Mouse (Mus musculus): Measurements from ENCODE around the gene Stip1.
A peak's percentile ranks its signal among the peaks of the same experiment; 100 is the strongest.

Gene Stip1

GRCm38 (mm10) chr19:6985300-6985699 is 54.5 kb downstream of the Stip1 start:
- ATAC-seq (ENCODE audit: low TSS enrichment): no peak

- ATAC-seq (ENCODE audit: low TSS enrichment): no peak
These were observed 56.1 kb downstream of the Stip1 start for GRCm38 (mm10) chr19:6983621-6984020.

GRCm38 (mm10) chr19:6981465-6981864 is 58.3 kb downstream of the Stip1 start:
- ATAC-seq (ENCODE audit: low TSS enrichment): no peak

- ATAC-seq (ENCODE audit: low TSS enrichment): peak; percentile 63
These were observed 59.2 kb downstream of the Stip1 start, which contains the start of gene Fkbp2 for GRCm38 (mm10) chr19:6980381-6981093. Gene Fkbp2, minus strand, starts transcription at chr19:6980501.

GRCm38 (mm10) chr19:6979486-6980380 is 60.0 kb downstream of the Stip1 start:
- peak; percentile 79 for ATAC-seq (ENCODE audit: low TSS enrichment)

- no peak for ATAC-seq (ENCODE audit: low TSS enrichment)
These were observed 60.7 kb downstream of the Stip1 start for GRCm38 (mm10) chr19:6979001-6979479.

GRCm38 (mm10) chr19:6978639-6978974 is 61.2 kb downstream of the Stip1 start:
- ATAC-seq (ENCODE audit: low TSS enrichment): no peak

- no peak for ATAC-seq (ENCODE audit: low TSS enrichment)
These were observed 61.8 kb downstream of the Stip1 start for GRCm38 (mm10) chr19:6977759-6978638.

GRCm38 (mm10) chr19:6975537-6976521 is 63.9 kb downstream of the Stip1 start, which contains the start of gene Plcb3:
Gene Plcb3, minus strand, starts transcription at chr19:6976470.
- no peak for ATAC-seq (ENCODE audit: low TSS enrichment)

GRCm38 (mm10) chr19:6974211-6975205 is 65.3 kb downstream of the Stip1 start, which contains the start of gene Ppp1r14b:
Gene Ppp1r14b, plus strand, starts transcription at chr19:6974968.
- peak; percentile 42; the same call in 1 of the 2 replicates for ATAC-seq (ENCODE audit: low TSS enrichment)

- no peak for ATAC-seq (ENCODE audit: low TSS enrichment)
These were observed 66.1 kb downstream of the Stip1 start for GRCm38 (mm10) chr19:6973581-6974190.

- no peak for ATAC-seq (ENCODE audit: low TSS enrichment)
These were observed 67.4 kb downstream of the Stip1 start for GRCm38 (mm10) chr19:6972247-6972917.

GRCm38 (mm10) chr19:6971644-6972043 is 68.1 kb downstream of the Stip1 start:
- ATAC-seq (ENCODE audit: low TSS enrichment): no peak

Measured in frontal cortex, adult (tissue).